ENCODE assay signal across 10 mouse cellular contexts in the genomic region with DNA sequence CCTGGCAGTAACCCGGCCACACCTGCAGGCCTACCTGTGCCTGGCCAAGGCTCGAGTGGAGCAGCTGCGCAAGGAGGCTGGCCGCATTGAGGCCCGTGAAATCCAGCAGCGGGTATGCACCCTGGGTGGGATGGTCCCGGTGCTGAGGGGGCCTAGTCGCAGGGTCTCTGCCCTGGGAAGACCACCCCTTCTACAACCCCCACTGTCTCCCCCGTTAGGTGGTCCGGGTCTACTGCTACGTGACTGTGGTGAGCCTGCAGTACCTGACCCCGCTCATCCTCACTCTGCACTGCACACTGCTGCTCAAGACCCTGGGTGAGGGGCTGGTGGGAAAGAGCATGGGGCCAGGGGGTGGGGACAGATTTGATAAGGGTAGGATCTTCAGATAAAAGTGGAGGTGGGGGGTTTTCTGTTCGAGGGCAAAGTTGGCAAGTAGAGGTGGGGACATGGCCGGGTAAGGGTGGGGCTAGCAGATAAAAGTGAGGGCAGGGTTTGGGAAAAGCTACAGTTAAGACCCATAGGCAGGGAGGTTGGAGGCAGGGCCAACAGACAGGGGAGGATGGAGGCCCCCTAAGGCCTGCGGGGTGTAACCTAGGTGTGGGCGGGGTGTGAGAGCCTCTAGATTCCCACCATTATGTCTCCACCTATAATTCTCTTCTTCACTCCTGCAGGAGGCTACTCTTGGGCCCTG. TPM values are rescaled to one million over a fixed set of nuclear protein-coding genes. Genes with fewer than 3 reads are reported as not detected.
DNase-seq lines count a peak whose midpoint lies in the region; ATAC-seq lines count a peak whose summit lies in the region.
"Had no signal": no experiment of that assay in that cellular context is flagged by ENCODE, and none has a peak within 500 bp of the region (broad histone marks: within the 10 kb centered on the region; RNA-seq: fewer than 3 reads in every experiment).

No protein-coding gene starts in this region.

- H3K27me3 ChIP-seq in liver, embryonic 11.5 days (replicated peaks; ENCODE audit: control insufficient read depth, insufficient read depth, low read length): no peaks in the 10 kb centered on the region

- peaks cover 20% of the 10 kb centered on the region for H3K36me3 ChIP-seq in liver, embryonic 11.5 days (ENCODE audit: control insufficient read depth, insufficient read depth, low read length)

- H3K27ac ChIP-seq in liver, embryonic 11.5 days (ENCODE audit: low read depth, low read length): peak overlapping the region; percentile 68

- H3K9me3 ChIP-seq in liver, embryonic 11.5 days (ENCODE audit: control insufficient read depth, low read length): no peaks in the 10 kb centered on the region

- 63% methylated on average over 16 of the region's 16 CpGs for WGBS in liver, embryonic 11.5 days

- DNase-seq in heart, adult 11 months: peak; percentile 90
- DNase-seq in heart, postnatal 4 days: no peak
- peak; percentile 2 for DNase-seq in ovary, postnatal 36 days (ENCODE audit: low spot score)
- no peak for DNase-seq in ovary, postnatal 10 days (ENCODE audit: low spot score)
- DNase-seq in liver, embryonic 11.5 days (ENCODE audit: low spot score): no peak
- DNase-seq in layer of hippocampus, postnatal 36 days: no peak
- DNase-seq in embryo, embryonic 9.5 days (ENCODE audit: extremely low spot score): no peak
- DNase-seq in adrenal gland, adult 2 months: no peak
- DNase-seq: cerebellum, postnatal 10 days; lung, postnatal 10 days had no signal

- peak overlapping the region; percentile 44 for H3K4me2 ChIP-seq in liver, embryonic 11.5 days

- H3K9ac ChIP-seq in liver, embryonic 11.5 days (ENCODE audit: low read depth, low read length): peak overlapping the region; percentile 36; the same call in 1 of the 2 replicates

- peaks cover 16% of the 10 kb centered on the region for H3K4me1 ChIP-seq in liver, embryonic 11.5 days (replicated peaks; ENCODE audit: control insufficient read depth, insufficient read depth, low read length)

- ATAC-seq in liver, embryonic 11.5 days (replicated peaks; ENCODE audit: low FRiP score): peak; percentile 91

- no peak overlapping the region for H3K4me3 ChIP-seq in liver, embryonic 11.5 days (ENCODE audit: low read depth, low read length)

RNA-seq across cellular contexts. Expression of a gene that starts 9.2 kb away (rescaled TPM):
- total RNA-seq in heart, postnatal 4 days (2021): 100 to 1,000 TPM; 100 to 110 TPM
- polyA plus RNA-seq in liver, embryonic 11.5 days (2014; fragmentation: Nextera tagmentation; extraction: Ambion mirVana): 53.1 and 53.4 TPM in 2 replicates
- total RNA-seq in layer of hippocampus, postnatal 36 days (2021): 10 to 100 TPM; 43.5 to 57.1 TPM
- total RNA-seq in adrenal gland, adult 2 months (2021): 10 to 100 TPM; 66.5 to 74.0 TPM
- polyA plus RNA-seq in adrenal gland, adult 2 months (2012; rRNA removed): 277 and 300 TPM in 2 replicates

RNA-seq across cellular contexts. Expression of a gene that starts 30.7 kb away (rescaled TPM):
- total RNA-seq in heart, postnatal 4 days (2021): 10 to 100 TPM; 25.9 to 28.0 TPM
- 7.1 and 7.9 TPM in 2 replicates for polyA plus RNA-seq in liver, embryonic 11.5 days (2014; fragmentation: Nextera tagmentation; extraction: Ambion mirVana)
- 10 to 100 TPM; 44.8 to 49.7 TPM for total RNA-seq in layer of hippocampus, postnatal 36 days (2021)
- 10 to 100 TPM; 40.9 to 49.3 TPM for total RNA-seq in adrenal gland, adult 2 months (2021)
- 72.6 and 85.8 TPM in 2 replicates for polyA plus RNA-seq in adrenal gland, adult 2 months (2012; rRNA removed)

RNA-seq across cellular contexts. Expression of a gene that starts 41.8 kb away (rescaled TPM):
- total RNA-seq in heart, postnatal 4 days (2021): under 1 TPM; 0.20 to 0.21 TPM
- 0.45 and 0.51 TPM in 2 replicates for polyA plus RNA-seq in liver, embryonic 11.5 days (2014; fragmentation: Nextera tagmentation; extraction: Ambion mirVana)
- under 1 TPM; 0.27 to 0.38 TPM for total RNA-seq in layer of hippocampus, postnatal 36 days (2021)
- total RNA-seq in adrenal gland, adult 2 months (2021): under 1 TPM; 0.45 to 0.63 TPM
- 1.5 and 2.2 TPM in 2 replicates for polyA plus RNA-seq in adrenal gland, adult 2 months (2012; rRNA removed)

RNA-seq across cellular contexts. Expression of a gene that starts 42.1 kb away (rescaled TPM):
- total RNA-seq in heart, postnatal 4 days (2021): 10 to 100 TPM; 28.0 to 29.1 TPM
- 38.6 and 46.2 TPM in 2 replicates for polyA plus RNA-seq in liver, embryonic 11.5 days (2014; fragmentation: Nextera tagmentation; extraction: Ambion mirVana)
- total RNA-seq in layer of hippocampus, postnatal 36 days (2021): 10 to 100 TPM; 43.9 to 50.8 TPM
- 10 to 100 TPM; 57.1 to 57.8 TPM for total RNA-seq in adrenal gland, adult 2 months (2021)
- 70.4 and 84.8 TPM in 2 replicates for polyA plus RNA-seq in adrenal gland, adult 2 months (2012; rRNA removed)

RNA-seq across cellular contexts. Expression of a gene that starts 42.4 kb away (rescaled TPM):
- 10 to 100 TPM; 25.4 to 25.8 TPM for total RNA-seq in heart, postnatal 4 days (2021)
- polyA plus RNA-seq in liver, embryonic 11.5 days (2014; fragmentation: Nextera tagmentation; extraction: Ambion mirVana): 15.2 and 16.7 TPM in 2 replicates
- total RNA-seq in layer of hippocampus, postnatal 36 days (2021): 10 to 100 TPM; 14.0 to 15.3 TPM
- total RNA-seq in adrenal gland, adult 2 months (2021): 10 to 100 TPM; 15.4 to 18.0 TPM
- 13.6 and 16.6 TPM in 2 replicates for polyA plus RNA-seq in adrenal gland, adult 2 months (2012; rRNA removed)

Comparison
In these comparisons a context has a peak if more than half of its experiments do, and no peak if none do; other contexts are left out.
1. DNase-seq: peak in heart, adult 11 months (single experiment) and ovary, postnatal 36 days (single experiment); none in heart, postnatal 4 days (single experiment), ovary, postnatal 10 days (single experiment), liver, embryonic 11.5 days (single experiment), layer of hippocampus, postnatal 36 days (0 of 2), embryo, embryonic 9.5 days (single experiment) and adrenal gland, adult 2 months (single experiment).